Mouse (Mus musculus) cerebellum, adult 8-10 months (tissue): ENCODE measurements at regions not wholly inside any gene's neighbourhood (a gene's known extent, or its start where the extent isn't known, plus 50 kb on each side); places are given as distances from the start of the nearest gene placed in this dataset.

Source experiments
- DNase-seq: peaks from one replicate; pipeline ENCODE4 v3.0.0; 2022

DNA sequence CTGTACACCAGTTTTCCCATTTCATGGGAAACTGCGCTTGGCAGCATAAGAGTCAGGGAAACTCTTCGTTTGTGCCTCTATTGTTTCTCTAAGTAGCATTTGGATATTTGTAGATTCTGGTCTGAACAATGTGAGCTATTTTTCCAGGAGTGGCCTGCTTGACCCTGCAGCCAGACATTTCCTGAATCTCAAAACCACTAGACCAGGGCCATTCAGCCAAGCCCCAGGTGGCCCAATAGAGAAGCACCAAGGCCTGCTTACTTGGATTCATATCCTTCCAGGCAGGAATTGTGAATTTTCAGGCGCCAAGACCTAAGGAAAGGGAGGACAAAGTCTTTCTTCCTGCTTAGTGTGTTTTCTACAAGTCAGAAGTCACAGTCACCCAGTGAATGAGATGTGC, 85.9 kb upstream of the Hs3st1 start:
- no peak for DNase-seq

DNA sequence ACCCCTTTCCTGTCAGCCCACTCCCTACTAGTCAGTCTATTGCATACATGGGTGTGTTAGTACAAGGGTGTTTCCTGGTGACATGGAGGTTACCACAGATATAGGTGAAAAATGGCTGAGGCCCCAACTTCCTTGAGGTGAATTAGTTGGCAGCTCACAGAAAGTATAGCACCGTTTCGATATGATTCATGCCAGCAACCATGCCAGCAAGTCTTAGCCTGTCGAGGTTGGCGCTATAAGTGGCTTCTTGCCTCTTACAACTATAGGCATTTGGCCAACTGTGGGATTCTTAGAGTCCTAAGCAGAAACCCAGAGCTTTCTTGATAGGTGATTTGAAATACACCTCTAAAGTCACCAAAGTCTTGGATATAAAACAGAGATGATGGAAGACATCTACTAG, 85.3 kb upstream of the Hs3st1 start:
- no peak for DNase-seq

DNA sequence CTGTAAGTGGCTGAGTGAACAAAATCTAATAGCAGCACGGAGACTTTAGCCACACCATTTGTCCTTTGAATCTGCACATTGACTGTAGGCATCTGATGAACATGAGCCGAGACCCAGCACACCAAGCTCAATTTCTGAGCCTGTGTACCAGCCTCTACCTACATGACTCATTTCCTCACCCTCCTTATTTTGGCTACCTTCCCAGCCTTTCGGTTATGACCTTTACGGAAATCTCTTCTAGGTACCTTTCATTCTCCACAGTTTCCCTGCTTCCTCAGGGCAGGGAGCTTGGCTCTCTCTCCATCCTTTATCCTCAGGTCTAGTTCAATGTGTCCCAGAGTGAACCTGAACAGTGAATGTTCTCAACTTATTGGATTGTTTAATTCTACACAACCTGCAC, 77.3 kb upstream of the Hs3st1 start:
- DNase-seq: peak; percentile 43

DNA sequence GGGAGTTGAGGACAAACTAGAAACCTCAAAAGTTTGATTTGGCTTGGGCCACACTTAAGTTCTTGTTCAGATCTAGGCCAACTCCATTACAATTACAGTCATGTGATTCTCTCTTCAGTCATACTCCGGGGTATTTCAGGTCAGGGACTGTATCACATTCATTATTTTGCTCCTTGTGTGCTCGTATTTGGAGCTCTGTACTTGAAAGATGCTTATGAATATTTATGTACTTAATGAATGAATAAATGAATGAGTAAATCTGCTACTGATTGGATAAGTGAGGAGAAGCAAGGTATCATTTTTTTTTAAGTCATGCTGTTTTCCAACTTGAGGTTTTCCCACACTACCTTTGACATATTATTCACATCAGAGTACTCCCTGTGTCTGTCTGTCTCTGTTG, 69.4 kb upstream of the Hs3st1 start:
- DNase-seq: no peak

DNA sequence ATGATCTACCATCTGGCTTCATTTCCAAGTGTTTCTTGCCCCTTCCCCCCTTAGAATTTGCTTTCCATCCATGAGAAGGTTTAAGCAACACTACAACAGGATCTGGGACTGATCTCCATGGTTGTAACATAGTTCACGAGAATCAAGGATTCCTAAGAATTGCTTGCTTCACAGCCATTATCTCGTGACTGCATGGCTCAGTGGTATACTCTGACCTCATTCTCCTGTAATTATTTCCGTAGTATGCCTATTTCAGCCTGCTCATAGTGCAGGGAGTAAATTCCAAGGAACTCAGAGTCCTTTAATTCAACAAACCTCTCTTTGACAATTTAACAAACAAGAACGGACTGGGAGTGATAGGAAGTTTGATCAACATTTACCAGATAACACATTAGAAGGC, 51.4 kb upstream of the Hs3st1 start:
- no peak for DNase-seq
